Mouse (Mus musculus) ES-E14 (cell line): ENCODE data around the gene Upk2. TPM values are rescaled to one million over a fixed set of nuclear protein-coding genes. Genes with fewer than 3 reads are reported as not detected.

Experiments used
- DNase-seq: peaks from one replicate; pipeline ENCODE4 v3.0.0-alpha.2; 2013; ENCODE audit warnings: low read depth, low spot score
- H3K27ac ChIP-seq: 2 replicates; pipeline ENCODE4 v1.5.1; 2012; ENCODE audit warnings: low read depth, mild to moderate bottlenecking, low read length, moderate library complexity, mixed read lengths; ENCODE audit not compliant: poor library complexity, insufficient read depth, severe bottlenecking
- H3K36me3 ChIP-seq: 2 replicates; pipeline ENCODE4 v1.6.1; 2012; ENCODE audit warnings: mild to moderate bottlenecking, low read length, moderate library complexity, mixed read lengths; ENCODE audit not compliant: control insufficient read depth, poor library complexity, insufficient read depth, severe bottlenecking
- H3K4me1 ChIP-seq, 2 experiments: fragments of 150-350 bp in 1 of 2; sonication (generic) in 1 of 2; 2 replicates each; pipeline ENCODE4 v1.6.1; 2012; ENCODE audit warnings: low read length in 2 of 2, mild to moderate bottlenecking in 1 of 2, mixed read lengths in 1 of 2; ENCODE audit not compliant: control insufficient read depth in 2 of 2, insufficient read depth in 2 of 2, poor library complexity in 1 of 2
- H3K4me3 ChIP-seq, 2 experiments: fragments of 150-350 bp in 1 of 2; sonication (generic) in 1 of 2; 2 replicates each; pipeline ENCODE4 v1.5.1; 2012; ENCODE audit warnings: low read length in 2 of 2, low read depth in 1 of 2, mild to moderate bottlenecking in 1 of 2, mixed read lengths in 1 of 2; ENCODE audit not compliant: insufficient read depth in 1 of 2, poor library complexity in 1 of 2, severe bottlenecking in 1 of 2
- H3K9ac ChIP-seq: 2 replicates; pipeline ENCODE4 v1.6.1; 2012; ENCODE audit warnings: low read depth, mild to moderate bottlenecking, low read length, mixed read lengths; ENCODE audit not compliant: poor library complexity, insufficient read depth, severe bottlenecking
- H3K9me3 ChIP-seq: fragments of 150-350 bp; sonication (generic); 2 replicates; pipeline ENCODE4 v1.6.1; 2012; ENCODE audit warnings: low read depth, mild to moderate bottlenecking, low read length; ENCODE audit not compliant: control insufficient read depth, insufficient read depth
- CHD2 ChIP-seq: IDR thresholded peaks from 2 replicates; pipeline ENCODE4 v1.6.1; 2014; ENCODE audit warnings: mild to moderate bottlenecking, low read depth, low read length, inconsistent platforms
- HCFC1 ChIP-seq: IDR thresholded peaks from 2 replicates; pipeline ENCODE4 v1.6.1; 2012; ENCODE audit warnings: low read length, inconsistent platforms, borderline replicate concordance; ENCODE audit not compliant: insufficient read depth
- MAFK ChIP-seq: IDR thresholded peaks from 2 replicates; pipeline ENCODE4 v1.6.1; 2014; ENCODE audit warnings: mild to moderate bottlenecking, low read depth, low read length, inconsistent platforms; ENCODE audit not compliant: insufficient read depth
- ZC3H11A ChIP-seq: IDR thresholded peaks from 2 replicates; pipeline ENCODE4 v1.6.1; 2012; ENCODE audit warnings: low read depth, mild to moderate bottlenecking, inconsistent platforms, low read length, borderline replicate concordance
- ZNF384 ChIP-seq: IDR thresholded peaks from 2 replicates; pipeline ENCODE4 v1.6.1; 2012; ENCODE audit warnings: low read depth, low read length, inconsistent platforms
- in situ Hi-C, 2 experiments: fragments of 600-800 bp; cut with MboI; formaldehyde crosslinking; loops; one replicate each; pipeline ENCODE4 v1.15.1; 2025; ENCODE audit warnings: low sequenced_read_pairs in 2 of 2, inconsistent platforms in 1 of 2; ENCODE audit not compliant: unreplicated experiment in 2 of 2
- total RNA-seq: library from RNA; depleted of rRNA; stranded (reverse); fragments of 300-350 nt; gene quantifications from 2 replicates; pipeline ENCODE4 v1.2.3, GENCODE M21; 2012

Upk2 gene
- total RNA-seq, 1 experiment, result 0.31 TPM

GRCm38 (mm10) chr9:44483510-44484044, 28.8 kb upstream of the Upk2 start:
- peak overlapping the region; percentile 79 for H3K9ac ChIP-seq
- TF ChIP-seq ZNF384, result no peak
- peak; percentile 91 for TF ChIP-seq HCFC1
- H3K9me3 ChIP-seq, result no peaks in the 10 kb centered on the region
- peaks cover 5 to 40% of the 10 kb centered on the region in 2 experiments; a peak in 3 of 4 replicates for H3K4me1 ChIP-seq
- H3K36me3 ChIP-seq, result no peaks in the 10 kb centered on the region
- no peak overlapping the region for H3K27ac ChIP-seq
- DNase-seq, result peak; percentile 91
- peak overlapping the region; percentile 85 to 91 for H3K4me3 ChIP-seq
- in situ Hi-C loops, result no loop called here

DNA sequence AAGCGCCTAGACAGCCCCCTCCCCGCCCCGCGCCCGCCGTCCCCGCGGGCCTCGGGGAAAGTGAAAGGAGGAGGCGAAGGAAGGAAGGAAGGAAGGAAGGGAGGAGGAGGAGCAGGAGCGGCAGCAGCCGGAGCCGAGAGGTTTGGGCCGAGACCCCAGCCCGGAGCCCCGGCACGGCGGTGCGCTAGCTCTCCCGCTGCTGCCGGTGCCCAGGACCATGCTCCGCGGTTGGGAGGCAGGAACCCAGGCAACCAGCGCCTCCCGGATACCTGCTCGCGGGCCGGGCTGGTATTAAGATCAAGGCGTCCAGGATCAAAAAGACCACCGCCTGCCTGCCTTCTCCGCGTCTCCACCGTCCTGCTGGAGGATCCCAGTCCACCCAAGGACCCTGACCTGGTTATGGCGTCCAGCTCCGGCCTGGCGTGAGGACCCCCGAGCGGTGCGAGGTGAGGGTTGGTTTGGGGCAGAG, 28.3 kb upstream of the Upk2 start:
- H3K4me1 ChIP-seq, result peaks cover 5 to 35% of the 10 kb centered on the region in 2 experiments; a peak in 3 of 4 replicates
- in situ Hi-C loops, result no loop called here
- no peak for DNase-seq
- no peaks in the 10 kb centered on the region for H3K36me3 ChIP-seq
- no peak overlapping the region for H3K27ac ChIP-seq
- no peak for TF ChIP-seq MAFK
- TF ChIP-seq ZNF384, result no peak
- no peak for TF ChIP-seq CHD2
- TF ChIP-seq ZC3H11A, result no peak
- no peak for TF ChIP-seq HCFC1
- H3K4me3 ChIP-seq, result peak overlapping the region; percentile 85 to 91
- no peaks in the 10 kb centered on the region for H3K9me3 ChIP-seq
- peak overlapping the region; percentile 79 for H3K9ac ChIP-seq

DNA sequence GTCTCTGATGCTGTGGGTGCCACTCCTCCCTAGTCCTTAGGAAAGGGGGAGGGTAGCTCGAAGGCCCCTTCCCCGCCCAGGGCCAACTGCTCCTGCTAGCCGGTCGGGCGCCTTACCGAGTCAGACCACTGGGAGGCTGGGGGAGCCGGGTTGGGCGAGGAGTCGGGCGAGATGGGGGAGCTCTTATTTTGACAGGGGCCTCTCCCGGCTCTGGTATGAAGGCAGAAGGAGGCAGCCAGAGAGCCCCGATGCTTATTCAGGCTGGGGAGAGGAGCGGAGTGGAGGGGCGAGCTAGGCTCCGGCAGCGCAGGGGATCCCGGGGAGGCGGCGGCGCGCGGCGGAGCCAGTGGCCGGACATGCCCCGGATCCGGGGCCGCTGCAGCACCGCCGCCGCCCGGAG, 27.8 kb upstream of the Upk2 start, which contains the start of gene Bcl9l:
Gene Bcl9l, plus strand, starts transcription at position 274 of the 400 bp plus-strand sequence.
- Histone ChIP-seq H3K9ac (peak within 1 kb of the TSS; percentile 79), H3K4me3 (peak within 1 kb of the TSS; percentile 85 to 91), H3K36me3 (no peaks in the 10 kb centered on the region), H3K4me1 (peaks cover 3 to 30% of the 10 kb centered on the region in 2 experiments; a peak in 3 of 4 replicates), H3K27ac (no peak within 1 kb of the TSS), H3K9me3 (no peaks in the 10 kb centered on the region)
- TF ChIP-seq ZNF384 (no peak), CHD2 (no peak), MAFK (no peak), HCFC1 (peak; percentile 68; the same call in 1 of the 2 replicates), ZC3H11A (no peak)
- DNase-seq, result peak; percentile 94
- in situ Hi-C loops, result no loop called here

DNA sequence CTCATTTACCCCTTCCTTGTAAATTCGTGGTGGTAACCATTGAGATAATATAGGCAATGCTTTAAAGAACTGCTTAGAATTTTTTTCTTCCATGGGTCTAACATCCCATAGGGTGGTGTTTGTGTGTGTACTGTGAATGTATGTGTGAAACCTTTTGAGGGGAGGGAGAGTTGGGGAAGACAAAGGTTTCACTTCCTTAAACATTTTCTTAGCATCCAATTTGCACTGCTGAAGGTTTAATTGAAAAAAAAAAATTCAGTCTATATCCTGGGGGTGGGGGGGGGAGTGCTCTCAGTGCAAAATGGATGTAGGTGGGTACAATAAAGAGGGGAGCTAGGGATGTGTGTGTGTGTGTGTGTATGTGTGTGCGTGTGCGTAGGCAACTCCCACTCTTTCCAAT, 27.3 kb upstream of the Upk2 start:
- no peak overlapping the region for H3K27ac ChIP-seq
- peaks cover 3 to 26% of the 10 kb centered on the region in 2 experiments; a peak in 3 of 4 replicates for H3K4me1 ChIP-seq
- no peaks in the 10 kb centered on the region for H3K36me3 ChIP-seq
- no peak overlapping the region for H3K9ac ChIP-seq
- in situ Hi-C loops, result no loop called here
- H3K9me3 ChIP-seq, result no peaks in the 10 kb centered on the region
- peak overlapping the region in 1 of 2 experiments; percentile 91; a peak in 1 of 4 replicates for H3K4me3 ChIP-seq
- no peak for DNase-seq
- TF ChIP-seq MAFK (no peak), HCFC1 (no peak), CHD2 (no peak), ZC3H11A (no peak), ZNF384 (no peak)
